Mouse (Mus musculus): ENCODE results near the gene Crtap.
A peak's percentile ranks its signal among the peaks of the same experiment; 100 is the strongest.

Crtap gene

DNA sequence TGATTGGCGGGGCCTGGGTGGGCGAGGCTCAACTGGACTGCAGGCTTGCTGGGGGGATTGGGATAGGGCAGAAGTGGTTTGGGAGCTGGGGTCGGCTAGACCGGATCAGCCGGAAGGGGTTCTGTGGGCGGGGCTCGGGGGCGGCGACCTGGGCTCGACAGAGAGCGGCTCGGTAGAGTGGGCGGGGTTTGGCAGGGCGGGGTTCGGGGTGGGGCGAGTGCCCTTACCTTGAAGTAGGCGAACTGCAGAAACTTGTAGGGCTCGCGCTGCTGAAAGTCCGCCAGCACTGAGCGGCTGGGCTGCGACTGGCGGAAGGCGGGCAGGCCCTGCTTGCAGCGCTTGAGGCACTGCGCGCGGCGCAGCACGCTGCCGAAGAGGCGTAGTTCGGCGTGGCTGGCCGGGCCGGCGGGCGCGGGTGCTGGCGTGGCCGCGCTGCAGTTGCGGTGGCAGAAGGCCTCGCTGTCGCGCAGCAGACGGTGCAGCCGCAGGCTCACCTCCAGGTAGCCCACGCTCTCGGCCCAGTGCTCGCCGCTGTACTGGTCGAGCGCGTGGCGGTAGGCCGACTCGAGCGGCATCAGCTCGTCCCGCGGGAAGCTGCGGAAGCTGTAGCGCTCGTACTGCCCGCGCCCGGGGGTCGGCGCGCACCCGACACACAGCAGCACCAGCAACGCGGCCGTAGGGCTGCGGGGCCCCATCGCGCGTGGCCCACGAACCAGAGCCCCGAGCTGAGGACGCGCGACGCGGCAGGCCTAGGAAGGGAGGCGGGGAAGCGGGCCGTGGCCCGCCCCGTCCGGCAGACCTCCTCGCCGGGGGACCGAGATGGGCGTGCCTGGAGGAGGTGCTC, at the start of gene Crtap:
Crtap (minus strand) TSS at position 771 of the 844 bp plus-strand sequence.
- Histone ChIP-seq H3K36me3 (ENCODE audit: control insufficient read depth, insufficient read depth, low read length, poor library complexity, severe bottlenecking) (peaks cover 1% of the 10 kb centered on the region; the same call in 1 of the 2 replicates), H3K27me3 (ENCODE audit: control insufficient read depth, insufficient read depth, low read length, poor library complexity, severe bottlenecking) (no peaks in the 10 kb centered on the region)
- DNase-seq (ENCODE audit: low read depth, low spot score), result peak; percentile 72

DNA sequence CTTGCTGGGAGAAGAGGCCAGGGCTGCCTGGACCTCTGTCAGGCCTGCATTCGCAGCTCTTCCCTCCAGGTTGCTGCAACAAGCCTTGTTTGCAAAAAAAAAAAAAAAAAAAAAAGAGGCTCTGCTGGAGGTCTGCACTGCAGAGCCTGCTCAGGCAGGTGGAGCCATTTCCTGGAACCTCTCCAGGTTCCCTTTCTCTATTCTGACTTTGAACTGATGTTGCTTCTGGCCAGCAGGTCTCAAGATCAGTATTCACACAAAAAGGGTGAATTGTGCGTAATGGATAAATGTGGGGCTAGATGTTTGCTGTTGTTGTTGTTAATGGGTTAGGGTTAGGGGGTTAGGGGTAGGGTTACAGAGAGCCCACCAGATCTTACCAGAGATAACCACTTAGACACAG, 45.2 kb upstream of the Crtap start:
- H3K27me3 ChIP-seq (ENCODE audit: control insufficient read depth, insufficient read depth, low read length, poor library complexity, severe bottlenecking), result no peaks in the 10 kb centered on the region; the same call in 1 of the 2 replicates
- no peak for DNase-seq (ENCODE audit: low read depth, low spot score)
- H3K36me3 ChIP-seq (ENCODE audit: control insufficient read depth, insufficient read depth, low read length, poor library complexity, severe bottlenecking), result peaks cover 6% of the 10 kb centered on the region

DNA sequence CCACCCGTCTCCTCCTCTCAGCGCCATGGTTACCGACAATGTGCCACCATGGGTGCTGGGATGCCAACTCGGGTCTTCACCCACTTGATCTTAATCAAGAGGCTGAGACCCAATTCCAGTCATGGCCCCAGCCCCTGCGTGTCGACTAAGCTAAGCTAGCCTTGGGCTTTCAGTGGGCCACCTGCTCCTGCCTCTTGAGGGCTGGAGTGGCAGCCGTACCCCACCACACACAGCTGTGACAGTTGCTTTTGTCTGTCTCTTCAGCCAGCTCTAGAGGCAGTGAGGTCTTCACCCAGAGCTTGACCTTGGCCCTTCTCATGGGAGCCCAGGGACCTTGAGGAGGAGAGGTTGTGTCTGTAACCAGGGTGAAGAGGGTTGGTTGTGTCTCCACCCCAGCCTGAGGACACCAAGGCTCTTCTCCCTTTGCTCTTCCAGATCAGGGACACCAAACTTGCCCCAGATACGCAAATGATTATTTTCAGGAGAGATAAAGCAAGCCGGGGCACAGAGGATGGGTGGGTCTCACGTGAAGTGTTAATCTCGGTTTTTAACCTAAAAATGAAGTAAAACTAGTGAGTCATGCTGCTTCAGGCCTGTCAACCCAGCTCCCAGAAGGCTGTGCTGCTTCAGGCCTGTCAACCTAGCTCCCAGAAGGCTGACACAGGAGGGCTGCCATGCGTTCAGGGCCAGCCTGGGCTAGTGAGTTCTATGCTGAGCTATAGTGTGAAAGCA, 37.8 kb upstream of the Crtap start:
- no peaks in the 10 kb centered on the region; the same call in 1 of the 2 replicates for H3K27me3 ChIP-seq (ENCODE audit: control insufficient read depth, insufficient read depth, low read length, poor library complexity, severe bottlenecking)
- DNase-seq (ENCODE audit: low read depth, low spot score), result no peak

GRCm38 (mm10) chr9:114427425-114427824, 37.0 kb upstream of the Crtap start:
- Histone ChIP-seq H3K36me3 (ENCODE audit: control insufficient read depth, insufficient read depth, low read length, poor library complexity, severe bottlenecking) (peaks cover 7% of the 10 kb centered on the region), H3K27me3 (ENCODE audit: control insufficient read depth, insufficient read depth, low read length, poor library complexity, severe bottlenecking) (no peaks in the 10 kb centered on the region; the same call in 1 of the 2 replicates)
- DNase-seq (ENCODE audit: low read depth, low spot score), result no peak

More for the DNA sequence above, 37.8 kb upstream of the Crtap start:
- peaks cover 7% of the 10 kb centered on the region for H3K36me3 ChIP-seq (ENCODE audit: control insufficient read depth, insufficient read depth, low read length, poor library complexity, severe bottlenecking)

- DNase-seq (ENCODE audit: low read depth, low spot score), result no peak
- peaks cover 10% of the 10 kb centered on the region for H3K36me3 ChIP-seq (ENCODE audit: control insufficient read depth, insufficient read depth, low read length, poor library complexity, severe bottlenecking)
- H3K27me3 ChIP-seq (ENCODE audit: control insufficient read depth, insufficient read depth, low read length, poor library complexity, severe bottlenecking), result no peaks in the 10 kb centered on the region
These were observed 35.7 kb upstream of the Crtap start for GRCm38 (mm10) chr9:114426201-114426600.

- peaks cover 10% of the 10 kb centered on the region for H3K36me3 ChIP-seq (ENCODE audit: control insufficient read depth, insufficient read depth, low read length, poor library complexity, severe bottlenecking)
- no peaks in the 10 kb centered on the region for H3K27me3 ChIP-seq (ENCODE audit: control insufficient read depth, insufficient read depth, low read length, poor library complexity, severe bottlenecking)
- DNase-seq (ENCODE audit: low read depth, low spot score), result no peak
These were observed 35.1 kb upstream of the Crtap start for GRCm38 (mm10) chr9:114425576-114425975.

DNA sequence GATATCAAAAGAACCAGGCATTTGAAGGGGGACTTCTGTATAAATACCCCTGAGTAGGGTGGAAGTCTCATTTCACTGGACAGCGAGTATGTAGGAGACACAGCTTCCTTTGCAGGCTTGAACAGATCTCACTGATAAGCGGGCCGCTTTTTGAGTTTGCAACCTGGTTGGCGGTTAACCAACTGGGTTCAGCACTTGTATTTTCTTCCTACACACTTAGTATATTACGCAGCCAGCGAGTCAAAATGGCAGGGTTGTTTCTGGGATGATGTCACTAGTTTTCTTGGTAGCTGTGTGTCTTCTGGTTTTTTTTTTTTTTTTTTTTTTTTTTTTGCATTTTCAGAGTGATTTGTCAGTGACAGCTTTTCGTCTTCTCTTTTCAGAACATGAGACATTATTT, 31.3 kb upstream of the Crtap start:
- H3K27me3 ChIP-seq (ENCODE audit: control insufficient read depth, insufficient read depth, low read length, poor library complexity, severe bottlenecking), result no peaks in the 10 kb centered on the region
- DNase-seq (ENCODE audit: low read depth, low spot score), result no peak
- peaks cover 10% of the 10 kb centered on the region for H3K36me3 ChIP-seq (ENCODE audit: control insufficient read depth, insufficient read depth, low read length, poor library complexity, severe bottlenecking)

- Histone ChIP-seq H3K36me3 (ENCODE audit: control insufficient read depth, insufficient read depth, low read length, poor library complexity, severe bottlenecking) (peaks cover 9% of the 10 kb centered on the region), H3K27me3 (ENCODE audit: control insufficient read depth, insufficient read depth, low read length, poor library complexity, severe bottlenecking) (no peaks in the 10 kb centered on the region)
- no peak for DNase-seq (ENCODE audit: low read depth, low spot score)
These were observed 30.6 kb upstream of the Crtap start for GRCm38 (mm10) chr9:114421045-114421444.

- DNase-seq (ENCODE audit: low read depth, low spot score), result no peak
- H3K36me3 ChIP-seq (ENCODE audit: control insufficient read depth, insufficient read depth, low read length, poor library complexity, severe bottlenecking), result peaks cover 4% of the 10 kb centered on the region; the same call in 1 of the 2 replicates
- no peaks in the 10 kb centered on the region for H3K27me3 ChIP-seq (ENCODE audit: control insufficient read depth, insufficient read depth, low read length, poor library complexity, severe bottlenecking)
These were observed 30.0 kb upstream of the Crtap start for GRCm38 (mm10) chr9:114420443-114420842.

- peak; percentile 70 for DNase-seq (ENCODE audit: low read depth, low spot score)
- H3K36me3 ChIP-seq (ENCODE audit: control insufficient read depth, insufficient read depth, low read length, poor library complexity, severe bottlenecking), result peaks cover 3% of the 10 kb centered on the region; the same call in 1 of the 2 replicates
- H3K27me3 ChIP-seq (ENCODE audit: control insufficient read depth, insufficient read depth, low read length, poor library complexity, severe bottlenecking), result no peaks in the 10 kb centered on the region
These were observed 27.7 kb upstream of the Crtap start for GRCm38 (mm10) chr9:114418187-114418586.

DNA sequence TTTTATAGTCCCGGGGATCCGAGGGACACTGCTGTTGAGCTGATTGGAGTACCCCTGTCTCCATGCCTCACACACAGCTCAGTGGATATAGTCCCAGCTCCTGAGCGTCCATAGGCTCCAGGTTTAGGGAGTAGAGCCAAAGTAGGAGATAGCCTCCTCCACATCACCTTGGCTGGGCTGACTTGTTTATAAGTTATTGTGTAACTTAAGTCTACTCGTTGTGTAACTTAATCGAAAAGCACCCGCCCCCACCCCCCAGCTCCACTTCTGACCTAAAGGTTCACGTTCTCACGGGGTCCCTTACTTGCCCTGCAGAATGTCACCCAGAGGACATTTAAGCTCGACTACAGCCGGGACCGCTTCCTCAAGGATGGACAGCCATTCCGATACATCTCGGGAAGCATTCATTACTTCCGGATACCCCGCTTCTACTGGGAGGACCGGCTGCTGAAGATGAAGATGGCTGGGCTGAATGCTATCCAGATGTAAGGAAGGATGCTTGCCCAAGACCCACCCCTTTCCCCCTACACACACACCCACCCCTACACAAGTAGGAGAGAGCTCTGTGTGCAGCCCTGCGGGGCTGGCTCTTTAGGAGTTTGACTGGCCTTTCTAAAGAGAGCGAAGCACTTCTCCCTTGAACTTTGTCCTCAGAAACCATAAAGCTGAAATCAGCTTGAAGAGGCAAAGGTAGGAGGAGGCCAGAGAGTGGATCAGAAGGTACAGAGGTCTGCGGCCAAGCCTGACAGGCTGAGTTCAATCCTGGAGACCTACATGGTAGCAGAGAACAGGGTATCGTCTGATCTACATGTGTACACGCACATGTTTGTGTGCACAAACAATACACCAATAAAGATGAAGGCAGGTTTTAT, 26.4 kb upstream of the Crtap start:
- no peak for DNase-seq (ENCODE audit: low read depth, low spot score)

GRCm38 (mm10) chr9:114415701-114416100, 25.2 kb upstream of the Crtap start:
- peak; percentile 73 for DNase-seq (ENCODE audit: low read depth, low spot score)
- H3K27me3 ChIP-seq (ENCODE audit: control insufficient read depth, insufficient read depth, low read length, poor library complexity, severe bottlenecking), result no peaks in the 10 kb centered on the region
- H3K36me3 ChIP-seq (ENCODE audit: control insufficient read depth, insufficient read depth, low read length, poor library complexity, severe bottlenecking), result peaks cover 2% of the 10 kb centered on the region; the same call in 1 of the 2 replicates

More for the DNA sequence above, 26.4 kb upstream of the Crtap start:
- Histone ChIP-seq H3K27me3 (ENCODE audit: control insufficient read depth, insufficient read depth, low read length, poor library complexity, severe bottlenecking) (no peaks in the 10 kb centered on the region), H3K36me3 (ENCODE audit: control insufficient read depth, insufficient read depth, low read length, poor library complexity, severe bottlenecking) (peaks cover 3% of the 10 kb centered on the region; the same call in 1 of the 2 replicates)

DNA sequence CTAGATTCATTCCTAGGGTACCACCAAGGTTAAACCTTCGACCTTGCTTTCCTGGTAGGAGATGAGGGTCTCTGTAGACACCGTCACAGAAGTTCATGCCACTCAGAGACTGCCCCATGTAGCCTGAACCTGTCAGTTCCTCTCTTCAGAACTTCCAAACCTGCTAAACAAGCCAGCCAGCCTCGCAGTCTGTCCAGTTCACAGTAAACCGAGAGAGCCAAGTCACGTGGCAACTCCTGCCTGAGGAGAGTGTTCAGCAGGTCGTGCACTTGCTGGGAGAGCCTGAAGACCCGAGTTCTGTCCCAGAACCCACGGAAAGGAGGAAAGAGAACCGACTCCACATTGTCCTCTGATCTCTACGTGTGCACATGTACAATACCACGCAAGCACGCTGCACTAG, 23.4 kb upstream of the Crtap start:
- DNase-seq (ENCODE audit: low read depth, low spot score), result no peak
- Histone ChIP-seq H3K27me3 (ENCODE audit: control insufficient read depth, insufficient read depth, low read length, poor library complexity, severe bottlenecking) (no peaks in the 10 kb centered on the region), H3K36me3 (ENCODE audit: control insufficient read depth, insufficient read depth, low read length, poor library complexity, severe bottlenecking) (peaks cover 2% of the 10 kb centered on the region; the same call in 1 of the 2 replicates)

DNA sequence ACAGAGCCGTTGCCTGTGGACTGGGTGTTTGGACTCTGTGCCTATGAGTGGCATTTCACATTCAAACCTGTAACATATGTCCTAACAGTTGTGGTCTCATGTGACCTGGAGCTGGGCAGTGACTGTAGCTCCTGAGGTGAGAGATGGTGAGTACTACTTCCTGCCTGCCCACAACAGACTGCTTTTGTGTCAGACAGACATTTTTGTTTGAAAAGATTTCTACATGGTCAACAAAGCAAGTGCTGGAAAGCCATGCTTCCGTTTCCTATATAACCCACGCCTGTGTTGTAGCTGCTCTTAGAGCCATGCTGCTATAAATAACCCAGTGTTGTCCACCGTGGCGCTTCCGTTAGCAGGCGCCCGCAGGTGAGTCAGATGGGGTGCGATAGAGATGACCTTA, 21.9 kb upstream of the Crtap start:
- Histone ChIP-seq H3K27me3 (ENCODE audit: control insufficient read depth, insufficient read depth, low read length, poor library complexity, severe bottlenecking) (no peaks in the 10 kb centered on the region), H3K36me3 (ENCODE audit: control insufficient read depth, insufficient read depth, low read length, poor library complexity, severe bottlenecking) (peaks cover 2% of the 10 kb centered on the region; the same call in 1 of the 2 replicates)
- no peak for DNase-seq (ENCODE audit: low read depth, low spot score)

Measured in splenic B cell, adult 2 months (primary cell).